Mouse (Mus musculus) limb, embryonic 14.5 days (tissue): ENCODE data around the gene Hoxc8. TPM values are rescaled to one million over a fixed set of nuclear protein-coding genes. Genes with fewer than 3 reads are reported as not detected.

Source experiments
- ATAC-seq: fragments of 200-750 bp; cut with Nextera tagmentation; 2 replicates; pipeline ENCODE4 v1.8.0; 2017; ENCODE audit warnings: low read depth, moderate number of reproducible peaks, moderate TSS enrichment; ENCODE audit not compliant: low FRiP score
- DNase-seq: peaks from one replicate; pipeline ENCODE4 v3.0.0-alpha.2; 2015; ENCODE audit warnings: low spot score
- H3K27ac ChIP-seq: fragments of 300-500 bp; sonication (generic); replicated peaks from 2 replicates; pipeline ENCODE4 v1.5.1; 2014; ENCODE audit warnings: low read depth, mild to moderate bottlenecking, low read length, moderate library complexity, mixed read lengths
- H3K27me3 ChIP-seq: fragments of 300-500 bp; sonication (generic); 2 replicates; pipeline ENCODE4 v1.6.1; 2014; ENCODE audit warnings: low read length, mixed read lengths; ENCODE audit not compliant: control insufficient read depth, insufficient read depth
- H3K36me3 ChIP-seq: fragments of 300-500 bp; sonication (generic); 2 replicates; pipeline ENCODE4 v1.6.1; 2014; ENCODE audit warnings: mild to moderate bottlenecking, low read length, moderate library complexity, mixed read lengths; ENCODE audit not compliant: control insufficient read depth, insufficient read depth
- H3K4me1 ChIP-seq: fragments of 300-500 bp; sonication (generic); 2 replicates; pipeline ENCODE4 v1.6.1; 2014; ENCODE audit warnings: antibody characterized with exemption, low read length, mixed read lengths; ENCODE audit not compliant: control insufficient read depth, insufficient read depth
- H3K4me2 ChIP-seq: fragments of 300-500 bp; sonication (generic); replicated peaks from 2 replicates; pipeline ENCODE4 v1.6.1; 2014; ENCODE audit warnings: low read depth, mild to moderate bottlenecking, low read length, moderate library complexity; ENCODE audit not compliant: severe bottlenecking
- H3K4me3 ChIP-seq: fragments of 300-500 bp; sonication (generic); replicated peaks from 2 replicates; pipeline ENCODE4 v1.5.1; 2014; ENCODE audit warnings: low read length
- H3K9ac ChIP-seq: fragments of 300-500 bp; sonication (generic); 2 replicates; pipeline ENCODE4 v1.6.1; 2014; ENCODE audit warnings: mild to moderate bottlenecking, low read depth, low read length, moderate library complexity; ENCODE audit not compliant: severe bottlenecking
- H3K9me3 ChIP-seq: fragments of 300-500 bp; sonication (generic); 2 replicates; pipeline ENCODE4 v1.6.1; 2016; ENCODE audit warnings: low read length; ENCODE audit not compliant: control insufficient read depth
- POLR2A ChIP-seq: fragments of 200-500 bp; IDR thresholded peaks from 2 replicates; pipeline ENCODE4 v1.8.0; 2012; ENCODE audit warnings: inconsistent platforms, mild to moderate bottlenecking, moderate library complexity, borderline replicate concordance; ENCODE audit not compliant: insufficient read depth, insufficient read length; ENCODE audit errors: extremely low read depth
- WGBS: fragments of 180-500 bp; shearing (Covaris S2); extraction: QIAGEN DNeasy Blood & Tissue Kit; methylation state at CpG from one replicate; pipeline ENCODE4 v1.1.7; 2014; 5-methylcytosine and 5-hydroxymethylcytosine counted together
- polyA plus RNA-seq, 2 experiments: library from polyadenylated mRNA; depleted of rRNA in 1 of 2; stranded (reverse) in 1 of 2; unstranded in 1 of 2; fragments of >200 nt; fragmentation: Nextera tagmentation in 1 of 2; extraction: Ambion mirVana in 1 of 2; gene quantifications; 2 replicates each; pipeline versions ENCODE4 v1.2.1 to v1.2.3; 2012 to 2014

Gene Hoxc8
- polyA plus RNA-seq, 2 experiments, result 1.9 to 3.9 TPM

DNA sequence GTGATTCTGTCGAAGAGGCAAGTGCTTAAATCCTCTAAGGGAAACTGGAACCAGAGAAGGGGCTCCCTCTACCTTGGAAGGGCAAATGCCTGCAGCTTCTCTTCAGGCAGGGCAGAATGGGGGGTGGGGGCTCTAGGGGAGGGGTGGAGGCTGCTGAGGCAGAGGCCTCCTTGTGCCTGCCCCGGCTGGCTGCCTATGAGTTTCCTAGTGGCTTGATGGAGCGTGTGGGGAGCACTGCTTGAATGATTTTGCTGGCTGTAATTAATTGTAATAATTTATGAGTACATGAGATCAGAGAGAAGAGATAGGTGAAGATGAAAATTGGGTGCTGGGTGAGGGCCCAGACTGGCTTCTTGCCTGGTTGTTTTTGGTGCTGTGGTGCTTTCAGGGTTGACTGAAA, 5.5 kb upstream of the Hoxc8 start:
- DNase-seq, result no peak
- no peak overlapping the region for H3K9ac ChIP-seq
- peaks cover 98% of the 10 kb centered on the region for H3K27me3 ChIP-seq
- H3K36me3 ChIP-seq, result no peaks in the 10 kb centered on the region
- peaks cover 4% of the 10 kb centered on the region for H3K4me1 ChIP-seq
- H3K4me2 ChIP-seq, result no peak overlapping the region
- H3K27ac ChIP-seq, result no peak overlapping the region
- WGBS, result 16% methylated on average over 3 of the region's 3 CpGs
- TF ChIP-seq POLR2A, result no peak
- ATAC-seq, result no peak
- no peaks in the 10 kb centered on the region for H3K9me3 ChIP-seq
- H3K4me3 ChIP-seq, result no peak overlapping the region

DNA sequence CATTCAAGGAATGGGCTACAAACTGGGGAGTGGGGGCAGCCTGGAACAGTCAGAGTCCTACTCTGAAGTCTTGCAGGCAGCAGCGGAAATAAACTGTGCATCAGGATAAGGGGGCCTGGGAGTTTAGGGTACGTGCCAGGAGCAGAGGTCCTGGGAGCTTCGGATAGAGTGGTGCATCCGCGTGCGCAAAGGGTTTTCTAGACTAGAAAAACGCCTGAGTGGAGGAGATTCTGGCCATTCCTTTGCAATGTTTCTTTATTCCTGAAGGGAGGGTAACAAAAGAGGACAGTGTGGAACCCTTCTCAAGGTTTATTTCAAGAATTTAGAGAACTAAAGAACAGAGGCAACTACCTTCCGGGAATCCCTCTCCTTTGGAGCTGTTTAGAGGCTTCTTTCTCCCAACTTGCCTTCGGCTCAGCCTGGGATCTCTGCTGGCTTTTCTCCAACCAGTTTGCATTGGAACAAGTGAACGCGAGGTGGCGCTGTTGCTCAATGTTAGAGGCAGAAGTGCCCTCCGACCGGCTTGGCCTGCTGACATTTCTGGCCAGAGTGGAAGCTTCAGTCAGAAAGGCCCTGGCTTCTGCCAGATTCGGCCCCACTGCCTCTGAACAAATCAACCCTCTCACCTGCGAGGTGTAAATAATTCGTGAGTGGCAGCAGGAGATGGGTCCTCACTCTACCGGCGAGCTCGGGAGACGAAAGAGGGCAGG, 3.1 kb upstream of the Hoxc8 start:
- WGBS, result 4% methylated on average over 21 of the region's 21 CpGs
- TF ChIP-seq POLR2A, result no peak
- H3K36me3 ChIP-seq, result no peaks in the 10 kb centered on the region

DNA sequence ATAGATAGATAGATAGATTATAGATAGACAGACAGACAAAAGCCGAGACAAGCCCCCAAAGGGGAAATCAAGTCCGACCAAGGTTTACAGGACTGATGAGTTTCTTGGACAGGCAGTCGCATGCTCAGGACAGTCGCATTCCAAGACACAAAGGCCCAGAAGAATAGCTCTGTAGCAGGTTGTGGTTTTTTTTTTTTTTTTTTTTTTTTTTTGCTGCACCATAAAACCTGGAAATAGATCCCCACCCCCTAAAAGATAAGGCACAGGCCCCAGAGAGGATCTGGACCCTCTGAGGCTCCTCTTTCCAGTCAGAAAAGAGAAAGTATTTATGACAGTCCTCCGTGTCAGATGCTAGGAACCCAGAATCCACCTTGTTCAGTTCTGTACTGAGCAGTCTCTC, 2.3 kb upstream of the Hoxc8 start:
- no peak overlapping the region for H3K4me3 ChIP-seq
- TF ChIP-seq POLR2A, result no peak
- H3K27me3 ChIP-seq, result peaks cover 94% of the 10 kb centered on the region
- no peak for ATAC-seq
- H3K27ac ChIP-seq, result no peak overlapping the region
- H3K4me2 ChIP-seq, result no peak overlapping the region
- H3K9me3 ChIP-seq, result no peaks in the 10 kb centered on the region
- H3K9ac ChIP-seq, result no peak overlapping the region
- DNase-seq, result no peak
- no peaks in the 10 kb centered on the region for H3K36me3 ChIP-seq
- 41% methylated on average over 5 of the region's 5 CpGs for WGBS
- no peaks in the 10 kb centered on the region for H3K4me1 ChIP-seq

More for the DNA sequence above, 3.1 kb upstream of the Hoxc8 start:
- DNase-seq (peak; percentile 96), ATAC-seq (peak; percentile 39; the same call in 1 of the 2 replicates)
- Histone ChIP-seq H3K4me3 (no peak overlapping the region), H3K27me3 (peaks cover 96% of the 10 kb centered on the region), H3K9me3 (no peaks in the 10 kb centered on the region), H3K4me2 (no peak overlapping the region), H3K27ac (no peak overlapping the region), H3K4me1 (no peaks in the 10 kb centered on the region), H3K9ac (no peak overlapping the region)

DNA sequence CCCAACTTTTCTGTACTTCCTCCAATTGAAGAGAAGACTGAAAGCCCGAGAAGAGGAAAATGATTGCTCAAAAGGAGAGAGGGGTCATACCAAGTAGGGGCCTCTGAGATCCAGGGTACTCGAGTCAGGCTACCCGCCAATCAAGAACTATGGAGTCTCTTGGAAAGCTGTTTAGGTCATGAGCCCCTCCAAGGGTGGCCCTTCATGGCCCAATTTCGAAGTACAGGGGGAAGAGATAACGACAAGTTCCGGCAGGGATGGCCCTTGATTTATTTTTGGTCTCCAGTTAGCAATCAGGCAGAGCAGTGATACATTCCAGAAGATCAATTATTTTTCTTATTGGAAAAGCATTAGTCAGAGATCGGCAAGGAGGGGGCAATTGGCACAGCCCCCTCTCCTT, 1.4 kb downstream of the Hoxc8 start:
- DNase-seq (no peak), ATAC-seq (no peak)
- H3K9me3 ChIP-seq, result no peaks in the 10 kb centered on the region
- H3K4me3 ChIP-seq, result no peak overlapping the region
- peaks cover 94% of the 10 kb centered on the region for H3K27me3 ChIP-seq
- no peak overlapping the region for H3K9ac ChIP-seq
- no peak for TF ChIP-seq POLR2A
- no peak overlapping the region for H3K4me2 ChIP-seq
- 18% methylated on average over 7 of the region's 7 CpGs for WGBS
- H3K27ac ChIP-seq, result no peak overlapping the region
- H3K36me3 ChIP-seq, result no peaks in the 10 kb centered on the region
- no peaks in the 10 kb centered on the region for H3K4me1 ChIP-seq

DNA sequence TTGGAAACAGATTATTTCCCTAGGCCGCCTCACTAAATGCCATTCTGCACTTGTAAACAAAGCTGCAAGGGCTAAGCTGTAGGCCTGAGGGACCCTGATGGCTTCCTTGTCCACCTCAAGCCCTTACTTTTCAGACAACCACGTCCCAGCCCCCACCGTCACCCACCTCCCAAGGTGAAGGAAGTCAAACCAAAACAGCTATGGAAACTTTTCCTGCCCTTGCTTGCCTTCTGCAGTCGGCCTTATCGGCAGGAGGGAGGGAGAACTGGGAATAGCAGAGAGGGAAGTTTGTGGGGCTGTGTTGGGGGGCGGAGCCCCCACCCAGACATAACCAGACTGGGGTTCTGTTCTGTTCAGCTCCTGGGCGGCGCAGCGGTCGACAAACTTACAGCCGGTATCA, 1.8 kb downstream of the Hoxc8 start:
- no peak overlapping the region for H3K4me2 ChIP-seq
- H3K9me3 ChIP-seq, result no peaks in the 10 kb centered on the region
- 8% methylated on average over 11 of the region's 11 CpGs for WGBS
- no peak for TF ChIP-seq POLR2A
- H3K27ac ChIP-seq, result no peak overlapping the region
- H3K36me3 ChIP-seq, result no peaks in the 10 kb centered on the region
- H3K27me3 ChIP-seq, result peaks cover 92% of the 10 kb centered on the region
- H3K4me3 ChIP-seq, result no peak overlapping the region
- H3K4me1 ChIP-seq, result no peaks in the 10 kb centered on the region
- ATAC-seq (no peak), DNase-seq (no peak)
- no peak overlapping the region for H3K9ac ChIP-seq
